ENCODE assay signal across 24 mouse cellular contexts in the genomic region with DNA sequence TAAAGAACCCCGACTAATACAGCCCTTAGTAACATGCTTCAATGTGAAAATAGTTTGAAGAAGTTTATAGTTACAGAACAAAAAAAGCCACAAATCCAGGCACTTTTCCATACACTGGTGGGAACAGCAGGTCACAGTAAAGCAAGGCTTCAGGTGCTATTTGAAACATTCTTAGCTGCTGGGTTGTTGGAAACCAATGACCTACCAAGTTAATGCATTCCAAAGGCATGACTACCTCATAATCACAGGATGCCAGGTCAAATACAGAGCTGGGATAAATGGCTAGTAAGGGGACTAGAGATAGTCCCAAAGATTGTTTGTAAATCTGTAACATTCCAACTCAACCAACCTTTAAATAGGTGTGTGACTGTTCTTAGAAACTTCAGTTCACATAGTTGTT. TPM values are rescaled to one million over a fixed set of nuclear protein-coding genes. Genes with fewer than 3 reads are reported as not detected.
"Had no signal": no experiment of that assay in that cellular context is flagged by ENCODE, and none has a peak within 500 bp of the region (broad histone marks: within the 10 kb centered on the region; RNA-seq: fewer than 3 reads in every experiment).

No protein-coding gene starts in this region.

- DNase-seq: retina, postnatal 1 day; right cerebral cortex, adult 18-20 months; right cerebral cortex, postnatal 14 days; right cerebral cortex, postnatal 25 days; right cerebral cortex, postnatal 4 days; spleen, adult 18-20 months; thymus, adult 18-20 months; thymus, adult 2 months; thymus, postnatal 14 days; thymus, postnatal 25 days; thymus, postnatal 36 days; thymus, postnatal 4 days had no signal

- H3K27me3 ChIP-seq: neural tube, embryonic 13.5 days; neural tube, embryonic 15.5 days; stomach, embryonic 15.5 days had no signal

- H3K4me1 ChIP-seq: neural tube, embryonic 13.5 days; neural tube, embryonic 15.5 days; stomach, embryonic 15.5 days had no signal

- H3K36me3 ChIP-seq: neural tube, embryonic 13.5 days; neural tube, embryonic 15.5 days; stomach, embryonic 15.5 days had no signal

- H3K27ac ChIP-seq: neural tube, embryonic 13.5 days; neural tube, embryonic 15.5 days; stomach, embryonic 15.5 days; stomach, postnatal 0 days had no signal

- H3K4me3 ChIP-seq: neural tube, embryonic 13.5 days; neural tube, embryonic 15.5 days; stomach, embryonic 15.5 days had no signal

RNA-seq across cellular contexts. Expression of gene Gm44503, which starts 16.6 kb away (rescaled TPM):
- polyA plus RNA-seq: neural tube, embryonic 13.5 days; neural tube, embryonic 14.5 days; neural tube, embryonic 15.5 days; small intestine, adult 2 months; spleen, adult 2 months; stomach, embryonic 14.5 days; stomach, embryonic 15.5 days; stomach, embryonic 16.5 days; stomach, postnatal 0 days; testis, adult 2 months; thymus, adult 2 months; thymus, postnatal 0 days had no signal

RNA-seq across cellular contexts. Expression of gene Pygo1, which starts 49.8 kb away (rescaled TPM):
- total RNA-seq: neutrophil, adult 5-6 weeks had no signal
